Mouse (Mus musculus) MEL-GATA-1-ER (cell line): ENCODE measurements at regions not wholly inside any gene's neighbourhood (a gene's known extent, or its start where the extent isn't known, plus 50 kb on each side); places are given as distances from the start of the nearest gene placed in this dataset.
A peak's percentile ranks its signal among the peaks of the same experiment; 100 is the strongest.

ENCODE experiments used
- DNase-seq: peaks from one replicate; pipeline ENCODE4 v3.0.0-alpha.2; 2012; ENCODE audit warnings: low read depth; ENCODE audit errors: extremely low read depth

DNA sequence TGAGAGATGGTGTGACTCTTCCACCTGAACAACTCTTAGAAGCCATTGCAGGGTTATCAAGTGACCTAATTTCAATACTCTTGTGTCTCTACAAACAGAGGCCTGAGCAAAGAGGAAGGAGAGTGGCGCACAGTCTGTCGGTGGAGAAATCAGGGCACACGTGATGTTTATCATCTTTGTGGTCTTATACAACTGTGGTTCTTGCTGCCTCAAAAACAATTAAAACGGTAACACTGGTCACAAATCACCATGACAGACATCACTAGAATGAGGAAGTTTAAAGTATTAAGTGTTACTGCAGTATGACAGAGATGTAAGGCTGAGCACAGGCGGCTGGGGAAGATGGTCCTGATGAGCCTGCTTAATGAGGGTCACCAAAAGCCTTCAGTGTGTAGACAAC, 73.6 kb downstream of the Sdc1 start:
- peak; percentile 36 for DNase-seq

DNA sequence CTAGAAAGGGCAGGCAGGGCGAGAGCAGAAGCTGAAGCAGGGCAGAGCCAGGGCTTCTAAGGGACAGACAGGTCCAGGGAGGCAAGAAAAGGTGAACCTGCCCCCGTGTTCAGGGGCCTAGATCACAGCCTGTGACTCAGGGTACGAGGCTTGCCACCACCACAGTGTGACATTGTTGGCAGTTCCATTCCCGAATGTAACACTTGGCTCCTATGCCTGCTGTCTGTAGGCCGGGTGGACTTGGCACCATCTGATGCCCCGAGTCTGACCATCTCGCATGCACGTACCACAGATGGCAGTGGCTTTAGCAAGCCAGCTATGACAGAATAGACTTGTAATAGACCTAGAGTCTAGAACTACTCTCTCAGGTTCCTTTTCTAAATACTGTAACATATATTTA, 74.3 kb downstream of the Sdc1 start:
- DNase-seq, result no peak

DNA sequence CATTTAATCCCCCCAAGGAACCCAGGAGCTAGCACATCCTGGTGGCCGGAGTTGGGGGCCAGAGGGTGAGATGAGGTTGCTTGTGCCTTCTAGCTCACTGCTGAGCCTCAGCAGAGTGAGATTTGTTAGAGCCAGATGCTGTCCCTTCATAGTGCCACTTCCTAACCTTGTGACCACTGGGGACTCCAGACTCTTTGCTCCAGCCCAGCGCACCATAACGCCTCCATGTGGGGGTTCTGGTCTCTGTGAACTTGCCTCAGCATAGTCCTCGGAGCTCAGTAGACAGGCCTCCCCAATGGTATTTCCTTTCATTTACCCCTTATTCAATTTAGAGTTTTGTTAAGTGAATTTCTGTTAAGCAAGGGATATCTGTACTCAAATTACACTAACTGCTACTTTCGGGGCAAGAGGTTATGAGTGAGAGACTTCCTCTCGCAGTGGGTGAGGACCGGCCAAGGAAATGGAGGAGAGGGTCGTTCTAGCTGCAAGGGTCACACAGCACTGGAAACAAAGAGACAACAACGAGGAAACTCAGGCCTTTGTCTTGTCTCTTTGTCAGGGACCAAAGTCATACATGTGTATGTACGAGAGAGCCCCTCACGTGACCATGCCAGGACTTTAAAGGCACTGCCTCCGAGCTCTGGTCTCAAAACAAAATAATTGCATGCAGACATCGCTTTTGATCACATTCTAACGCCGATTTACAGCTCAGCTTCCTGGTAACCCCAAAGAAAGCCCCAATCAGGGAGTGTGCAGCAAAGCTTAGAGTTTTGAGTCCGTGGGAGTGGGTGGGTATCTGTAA, 74.8 kb upstream of the Laptm4a start:
- DNase-seq, result no peak

DNA sequence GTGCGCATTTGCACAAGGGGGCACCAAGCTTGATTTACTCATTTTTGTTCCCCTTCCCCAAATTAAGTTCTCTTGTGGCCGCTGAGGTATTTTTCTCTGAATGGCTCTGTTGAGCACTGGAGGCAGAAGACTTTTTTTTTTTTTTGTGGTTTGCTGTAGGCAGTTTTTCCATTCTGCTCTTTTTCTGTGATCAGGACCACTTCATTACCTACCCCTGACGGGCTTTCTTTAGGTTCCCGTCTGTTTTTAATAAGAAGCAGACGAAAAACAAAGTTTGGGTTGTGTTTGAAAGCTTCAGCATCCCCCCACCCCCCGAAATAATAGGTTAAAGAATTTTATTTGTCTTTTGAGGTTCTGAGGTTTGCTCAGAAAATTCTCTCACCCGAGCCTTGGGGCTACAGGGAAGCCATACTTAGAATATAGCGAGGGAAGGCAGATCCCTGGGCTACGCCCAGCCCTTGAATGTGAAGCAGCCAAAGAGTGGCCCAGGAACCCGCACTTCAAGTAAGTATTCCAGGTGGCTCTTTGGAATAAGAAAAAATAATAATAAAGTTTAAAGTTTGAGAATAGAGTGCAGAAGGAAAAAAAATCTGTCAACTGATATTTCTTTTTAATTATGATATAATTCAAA, 74.1 kb upstream of the Laptm4a start:
- no peak for DNase-seq

DNA sequence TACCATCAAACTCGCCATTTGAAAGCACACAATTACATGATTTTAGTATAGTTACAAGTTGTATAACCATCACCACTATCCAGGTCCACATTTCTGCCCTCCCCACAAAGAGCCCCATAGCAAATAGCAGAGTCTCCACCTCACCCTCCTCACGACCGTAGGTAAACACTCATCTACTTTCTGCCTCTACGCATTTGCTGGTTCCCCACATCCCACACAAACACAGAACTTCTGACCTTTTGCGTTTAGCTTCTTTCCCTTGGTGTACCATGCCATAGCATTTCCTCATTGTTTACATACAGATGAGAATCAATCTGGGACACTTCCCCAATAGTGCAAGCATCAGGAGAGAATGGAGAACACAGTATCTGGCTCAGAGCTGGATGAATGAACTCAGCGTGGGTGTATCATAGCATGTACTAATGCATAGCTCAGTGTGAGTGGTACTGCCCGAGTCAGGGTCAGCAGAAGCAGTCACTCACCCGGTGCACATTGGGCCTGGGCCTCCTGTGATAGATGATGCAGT, 73.5 kb upstream of the Laptm4a start:
- DNase-seq, result no peak

DNA sequence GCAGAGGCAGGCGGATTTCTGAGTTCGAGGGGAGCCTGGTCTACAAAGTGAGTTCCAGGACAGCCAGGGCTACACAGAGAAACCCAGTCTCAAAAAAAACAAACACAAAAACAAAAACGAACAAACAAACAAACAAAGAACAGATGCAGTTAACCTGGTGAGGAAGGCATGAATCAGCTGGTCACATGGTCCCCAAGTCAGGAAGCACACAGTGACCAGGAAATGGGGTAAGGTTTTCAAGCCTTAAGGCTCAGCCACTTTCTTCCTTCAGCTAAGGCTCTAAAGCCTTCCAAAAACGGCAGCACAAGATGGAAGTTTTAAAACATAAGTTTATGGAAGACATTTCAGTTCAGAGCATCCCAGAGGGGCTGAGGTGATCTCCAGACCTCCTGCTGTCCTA, 67.6 kb upstream of the Laptm4a start:
- DNase-seq, result no peak

DNA sequence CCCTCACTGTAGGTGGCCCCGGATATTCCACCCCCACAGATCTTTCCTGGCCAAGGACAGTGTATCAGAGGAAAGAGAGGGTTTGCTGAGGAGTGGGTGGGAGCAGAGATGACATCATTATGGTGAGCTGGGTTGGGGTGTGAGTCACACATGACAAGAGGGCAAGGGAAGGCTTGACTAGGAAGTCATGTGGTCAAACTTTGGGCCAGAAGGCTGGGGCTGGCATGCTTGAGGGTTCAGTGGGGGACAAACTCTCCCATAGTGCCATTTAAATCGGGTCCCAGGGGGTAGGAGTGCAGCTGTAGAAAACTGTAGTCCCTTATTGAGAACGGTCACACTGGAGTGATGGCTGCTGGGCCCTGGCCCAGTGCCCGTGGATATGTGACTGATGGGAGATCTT, 67.1 kb upstream of the Laptm4a start:
- no peak for DNase-seq

DNA sequence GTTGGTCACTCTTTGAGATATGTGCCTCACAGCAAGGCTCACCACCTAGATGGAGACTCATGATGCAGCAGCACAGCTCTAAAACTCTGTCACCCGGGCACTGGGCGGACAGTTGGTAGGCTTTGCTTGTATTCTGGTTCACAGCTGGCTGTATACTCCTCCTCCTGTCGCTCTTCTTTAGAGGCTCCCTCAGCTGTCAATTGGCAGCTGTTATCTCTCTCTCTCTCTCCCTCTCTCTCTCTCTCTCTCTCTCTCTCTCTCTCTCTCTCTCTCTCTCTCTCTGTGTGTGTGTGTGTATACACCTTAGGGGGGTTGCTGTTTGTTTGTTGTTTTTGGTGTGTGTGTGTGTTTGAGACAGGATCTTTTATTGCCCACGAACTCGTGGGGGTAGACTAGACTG, 66.3 kb upstream of the Laptm4a start:
- no peak for DNase-seq

DNA sequence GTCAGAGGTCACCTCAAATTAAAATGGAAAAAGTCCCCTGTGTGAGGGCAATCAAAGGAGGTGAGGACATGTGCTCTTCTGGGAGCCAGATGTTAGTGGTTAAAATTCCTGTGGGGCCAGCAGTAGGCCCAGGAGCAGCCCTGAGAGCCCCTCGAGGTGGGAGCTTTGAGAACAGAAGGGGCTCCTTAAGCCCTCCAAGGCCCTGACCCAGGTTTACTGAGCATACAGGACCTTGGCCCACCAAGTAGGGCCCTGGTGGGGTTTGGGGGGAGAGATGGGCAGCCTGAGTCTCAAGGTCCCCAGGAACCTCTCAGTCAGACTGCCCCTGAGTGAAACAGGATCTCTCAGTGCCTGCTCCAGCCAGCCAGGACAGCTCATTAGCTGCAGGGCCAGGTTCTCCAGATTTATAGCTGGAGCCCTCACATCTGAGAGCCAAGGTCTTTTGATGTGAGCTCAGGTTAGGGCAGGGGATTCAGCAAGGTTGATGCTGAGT, 65.4 kb upstream of the Laptm4a start:
- DNase-seq, result no peak

DNA sequence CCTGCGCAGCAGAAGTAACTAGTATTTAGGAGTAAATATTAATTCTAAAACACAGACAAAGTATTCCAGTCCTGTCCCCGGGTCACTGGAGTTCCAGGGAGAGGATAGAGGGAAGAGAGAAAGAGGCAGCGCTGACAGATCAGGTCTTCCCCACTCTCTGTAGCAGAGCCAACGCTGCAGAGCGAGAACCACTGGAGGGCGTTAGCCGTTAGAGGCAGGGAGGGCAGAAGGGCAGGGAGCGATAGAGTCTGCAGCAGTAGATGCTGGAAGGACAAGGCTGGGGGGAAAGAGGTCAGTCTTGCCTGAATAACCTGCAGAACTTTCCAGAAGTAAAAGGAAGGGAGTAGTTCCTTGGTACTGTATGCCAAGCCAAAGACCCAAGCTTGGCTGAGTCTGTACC, 64.2 kb upstream of the Laptm4a start:
- DNase-seq, result no peak

DNA sequence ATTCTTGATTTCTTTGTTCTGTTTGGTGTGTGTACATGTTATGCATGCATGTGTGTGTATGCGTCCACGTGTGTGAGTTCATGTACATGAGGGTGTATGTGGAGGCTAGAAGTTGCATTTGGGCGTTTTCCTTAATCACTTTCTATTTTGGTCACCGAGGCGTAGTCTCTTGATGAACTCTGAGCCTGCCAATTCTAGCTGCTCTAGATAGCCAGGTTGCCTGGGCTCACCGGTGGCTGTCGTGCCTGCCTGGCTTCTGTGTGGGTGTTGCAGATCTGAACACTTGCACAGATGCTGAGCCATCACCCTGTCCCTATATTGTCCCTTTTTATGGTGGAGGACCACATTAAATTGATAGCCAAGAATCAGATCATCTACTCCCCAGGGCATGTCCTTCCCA, 62.7 kb upstream of the Laptm4a start:
- DNase-seq, result no peak

DNA sequence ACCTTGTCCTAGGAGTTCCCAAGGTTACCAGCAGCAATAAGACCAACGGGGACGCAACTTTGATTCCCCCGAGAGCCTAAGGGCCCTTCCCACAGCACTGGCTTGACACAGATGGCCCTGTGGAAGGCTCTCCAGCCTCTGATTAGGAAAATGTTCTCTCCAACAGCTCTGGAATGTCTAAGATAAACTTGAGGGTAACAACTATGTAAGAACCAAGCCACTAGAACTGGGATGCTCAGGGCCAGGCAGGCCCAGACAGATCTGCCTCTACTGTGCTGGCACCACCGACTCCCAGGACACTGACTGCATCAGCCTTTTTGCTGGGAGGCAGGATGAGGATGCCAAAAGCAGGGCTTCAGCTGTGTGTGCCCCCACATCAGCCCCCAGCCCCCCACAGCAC, 61.9 kb upstream of the Laptm4a start:
- no peak for DNase-seq

DNA sequence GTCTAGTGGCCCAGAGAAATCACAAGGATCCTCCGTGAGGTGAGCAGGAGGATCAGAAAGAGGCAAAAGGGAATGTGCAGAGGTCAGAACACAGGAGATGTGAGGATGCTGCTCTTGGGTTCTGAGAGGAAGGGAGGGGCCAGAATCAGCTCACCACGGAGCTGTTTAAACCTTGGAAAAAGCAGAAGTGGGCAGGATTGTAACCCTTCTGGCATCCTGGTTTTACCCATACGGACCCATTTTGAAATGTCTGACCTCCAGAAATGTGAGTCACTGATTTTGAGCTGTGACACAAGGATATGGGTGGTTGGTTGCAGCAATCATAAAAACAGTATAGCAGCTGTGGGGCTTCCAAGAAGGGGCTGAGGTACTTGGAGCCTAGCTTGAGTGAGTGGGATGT, 56.6 kb upstream of the Laptm4a start:
- peak; percentile 23 for DNase-seq

DNA sequence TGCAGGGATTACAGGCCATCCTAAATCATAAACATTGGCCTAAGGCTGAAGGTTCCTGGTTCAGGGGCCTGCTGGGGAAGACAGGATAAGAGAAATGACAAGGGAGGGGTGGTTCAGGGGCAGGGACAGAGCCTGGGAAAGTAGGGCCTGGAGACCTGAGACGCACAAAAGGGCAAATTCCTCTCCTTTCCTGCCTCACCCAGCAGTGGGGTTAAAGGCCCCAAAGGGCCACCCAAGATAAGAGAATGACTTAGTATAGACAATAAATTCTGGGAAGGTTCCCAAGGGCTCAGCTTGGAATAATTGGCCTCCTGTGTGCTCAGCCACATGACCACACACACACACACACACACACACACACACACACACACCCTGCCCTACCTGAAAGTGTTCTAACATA, 56.2 kb upstream of the Laptm4a start:
- no peak for DNase-seq

DNA sequence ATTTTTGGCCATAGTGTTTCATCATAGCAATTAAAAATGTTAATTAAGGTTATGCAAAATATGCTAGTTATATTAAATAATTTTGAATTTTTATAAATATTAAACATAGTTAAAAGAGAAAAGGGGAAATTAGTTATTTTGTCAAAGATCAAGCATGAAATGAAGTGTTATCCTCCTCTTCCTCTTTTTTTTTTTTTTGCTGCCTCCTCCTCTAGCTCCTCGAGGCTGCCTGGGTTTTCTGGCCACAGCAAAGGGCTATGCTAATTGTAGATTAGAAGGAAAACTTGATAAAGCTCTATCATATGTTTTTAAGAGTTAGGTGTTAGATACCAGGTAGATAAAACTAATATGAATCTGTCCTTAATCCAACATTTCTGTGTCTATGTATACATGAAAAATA, 54.4 kb upstream of the Laptm4a start:
- no peak for DNase-seq

DNA sequence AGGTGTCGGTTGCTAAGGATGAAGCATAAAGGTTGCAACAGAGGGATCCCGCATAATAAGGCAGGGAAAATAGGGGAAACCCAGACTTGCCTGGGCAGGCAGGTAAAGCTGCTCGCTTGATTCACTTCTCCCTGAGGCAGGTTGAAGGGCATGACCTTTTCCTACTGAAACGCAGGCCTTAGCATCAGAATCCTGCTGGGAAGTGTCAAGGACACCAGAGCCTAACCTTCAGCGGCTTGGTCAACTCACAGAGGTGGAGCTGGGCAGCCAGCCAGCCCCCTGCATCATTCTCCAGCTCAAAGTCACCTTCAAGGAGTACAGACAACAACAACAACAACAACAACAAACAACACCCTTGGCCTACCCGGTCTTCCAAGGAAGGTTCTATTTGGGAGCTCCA, 52.8 kb upstream of the Laptm4a start:
- DNase-seq, result no peak

DNA sequence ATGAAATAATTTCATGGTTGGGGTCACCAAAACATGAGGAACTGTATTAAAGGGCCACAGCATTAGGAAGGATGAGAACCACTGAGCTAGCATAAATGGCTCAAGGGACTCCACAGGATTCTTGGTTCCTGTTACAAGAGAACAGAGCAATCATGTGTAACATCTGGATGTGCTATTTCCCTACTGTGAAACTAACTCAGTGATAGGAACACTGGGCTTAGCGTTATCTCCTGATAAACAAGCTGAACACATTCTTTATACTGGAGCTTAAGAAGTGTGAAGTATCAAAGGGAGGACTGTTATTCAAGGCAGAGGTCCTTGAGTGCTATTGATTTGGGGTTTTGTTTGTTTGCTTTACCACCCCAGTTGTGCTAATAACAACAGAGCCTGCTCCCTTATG, 52.3 kb upstream of the Laptm4a start:
- peak; percentile 40 for DNase-seq
